Mouse (Mus musculus) natural killer cell, adult 2 months (primary cell): Measurements from ENCODE around the gene Clic6.
"Not testable (repeated sequence)": the region's sequence is repeated elsewhere in the genome, so short reads cannot be mapped to it uniquely, and the experiment has no call there.

Experiments
- DNase-seq, 2 experiments: peaks; one replicate each; pipeline ENCODE4 v3.0.0; 2022; ENCODE audit warnings: low spot score in 2 of 2

The Clic6 gene

DNA sequence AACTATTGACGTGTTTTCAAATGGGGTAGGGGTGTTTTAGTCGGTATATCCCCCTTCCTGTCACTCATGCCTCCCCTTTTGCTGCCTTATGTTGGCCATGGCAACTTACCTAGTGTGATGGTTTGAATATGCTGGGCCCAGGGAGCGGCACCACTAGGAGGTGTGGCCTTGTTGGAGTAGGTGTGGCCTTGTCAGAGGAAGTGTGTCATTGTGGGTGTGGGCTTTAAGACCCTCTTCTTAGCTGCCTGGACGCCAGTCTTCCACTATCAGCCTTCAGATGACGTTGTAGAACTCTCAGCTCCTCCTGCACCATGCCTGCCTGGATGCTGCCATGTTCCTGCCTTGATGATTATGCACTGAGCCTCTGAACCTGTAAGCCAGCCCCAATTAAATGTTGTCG is 14.8 kb upstream of the Clic6 start, which contains the start of gene Rcan1:
Gene Rcan1, minus strand, starts transcription at position 162 of the 400 bp plus-strand sequence.
- no peak for DNase-seq

DNA sequence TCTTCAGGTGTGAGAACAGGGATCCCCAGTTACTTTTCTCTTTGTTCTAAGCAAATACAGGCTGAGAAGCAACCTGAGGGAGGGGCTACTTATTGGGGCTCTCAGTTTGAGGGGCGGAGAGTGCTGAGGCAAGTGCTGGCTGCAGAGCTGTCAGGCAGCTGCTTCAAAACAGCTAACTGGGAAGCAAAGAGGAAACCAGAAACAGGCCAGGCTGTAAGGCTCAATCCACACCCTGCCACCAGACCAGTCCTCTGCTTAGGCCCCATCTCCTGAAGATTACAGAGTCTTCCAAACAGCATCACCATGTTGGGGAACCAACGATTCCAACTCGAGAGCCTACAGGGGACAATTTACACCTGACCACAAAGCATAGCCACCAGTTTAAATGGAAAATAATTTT is 12.6 kb upstream of the Clic6 start:
- no peak for DNase-seq

DNA sequence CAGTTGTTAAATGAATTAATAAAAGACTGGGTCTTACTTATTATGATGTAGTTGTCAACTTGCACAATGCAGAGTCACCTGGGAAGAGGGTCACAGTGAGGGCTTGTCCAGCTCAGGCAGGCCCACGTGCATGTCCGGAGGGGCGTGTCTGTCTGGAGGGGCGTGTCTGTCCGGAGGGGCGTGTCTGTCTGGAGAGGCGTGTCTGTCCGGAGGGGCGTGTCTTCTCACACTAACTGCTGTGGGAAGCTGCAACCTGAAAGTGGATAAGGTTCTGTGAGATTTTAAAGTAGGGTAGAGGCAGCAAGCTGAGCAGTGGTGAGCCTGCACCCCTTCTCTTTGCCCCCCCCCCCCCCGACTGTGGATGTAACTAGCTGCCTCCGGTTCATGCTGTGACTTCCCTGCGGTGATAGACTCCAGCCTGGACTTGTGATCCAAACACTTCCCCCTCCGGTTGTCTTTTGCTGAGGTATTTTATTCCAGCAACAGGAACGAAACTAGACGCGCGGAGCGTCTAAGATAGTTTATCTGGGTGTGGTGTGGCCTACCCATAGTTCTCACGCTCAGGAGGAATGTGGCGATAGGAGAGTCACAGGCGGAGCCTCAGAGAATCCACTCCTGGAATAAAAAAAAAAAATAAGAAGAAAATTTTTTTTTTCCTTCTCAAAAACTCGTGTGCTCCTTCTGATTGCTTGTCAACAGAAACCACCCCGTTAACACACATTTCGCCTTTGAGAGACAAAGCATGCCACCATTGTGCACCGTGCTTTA is 10.3 kb upstream of the Clic6 start:
- no peak for DNase-seq

DNA sequence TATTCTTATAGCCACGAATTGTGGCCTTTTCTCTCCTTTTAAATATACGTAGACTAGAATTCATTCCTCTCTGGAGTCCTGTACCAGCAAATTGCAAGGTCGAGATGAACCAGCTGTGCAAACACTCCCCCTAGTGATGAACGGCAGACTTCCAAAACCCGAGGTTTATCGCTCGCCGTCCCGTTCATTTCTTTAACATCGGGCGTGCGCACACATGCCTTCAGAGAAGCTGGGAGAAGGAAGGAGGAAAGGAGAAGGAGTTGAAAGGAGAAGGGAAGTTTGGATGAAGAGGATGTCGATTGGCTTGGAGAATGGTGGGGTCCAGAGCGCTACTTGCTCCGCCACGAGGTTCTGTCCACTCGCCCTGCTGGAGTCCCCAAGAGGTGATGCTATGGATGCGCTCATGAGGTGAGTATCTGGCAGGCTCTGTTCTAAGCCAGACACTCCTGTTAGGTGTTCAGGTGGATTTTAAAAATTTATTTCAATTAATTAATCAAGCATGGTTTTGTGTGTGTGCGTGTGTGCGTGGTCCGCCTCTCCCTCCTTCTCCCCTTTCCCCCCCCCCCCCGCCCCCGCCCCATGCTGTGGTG is 6.9 kb upstream of the Clic6 start:
- DNase-seq, result peak in 1 of 2 experiments; percentile 25

GRCm38 (mm10) chr16:92487086-92487485 is 1.6 kb downstream of the Clic6 start:
- no peak for DNase-seq

GRCm38 (mm10) chr16:92487489-92487888 is 2.0 kb downstream of the Clic6 start:
- peak; percentile 13 to 27 for DNase-seq

DNA sequence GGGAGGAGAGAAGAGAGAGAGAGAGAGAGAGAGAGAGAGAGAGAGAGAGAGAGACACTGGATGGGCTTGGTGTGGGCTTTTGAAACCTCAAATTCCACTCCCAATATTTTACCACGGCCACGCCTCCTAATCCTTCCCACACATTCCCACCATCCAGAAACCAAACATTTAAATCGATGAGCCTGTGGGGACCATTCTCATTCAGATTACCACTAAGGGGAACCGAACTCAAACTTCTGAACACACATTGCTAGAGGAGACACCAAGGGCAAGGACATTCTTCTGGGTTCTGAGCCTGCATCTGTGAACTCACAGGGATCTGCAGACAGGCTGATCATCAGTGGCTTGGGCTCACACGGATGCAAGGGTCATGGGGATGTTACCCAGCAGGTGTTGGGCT is 2.9 kb downstream of the Clic6 start:
- DNase-seq, result no peak

GRCm38 (mm10) chr16:92489356-92489755 is 3.8 kb downstream of the Clic6 start:
- DNase-seq, result no peak

DNA sequence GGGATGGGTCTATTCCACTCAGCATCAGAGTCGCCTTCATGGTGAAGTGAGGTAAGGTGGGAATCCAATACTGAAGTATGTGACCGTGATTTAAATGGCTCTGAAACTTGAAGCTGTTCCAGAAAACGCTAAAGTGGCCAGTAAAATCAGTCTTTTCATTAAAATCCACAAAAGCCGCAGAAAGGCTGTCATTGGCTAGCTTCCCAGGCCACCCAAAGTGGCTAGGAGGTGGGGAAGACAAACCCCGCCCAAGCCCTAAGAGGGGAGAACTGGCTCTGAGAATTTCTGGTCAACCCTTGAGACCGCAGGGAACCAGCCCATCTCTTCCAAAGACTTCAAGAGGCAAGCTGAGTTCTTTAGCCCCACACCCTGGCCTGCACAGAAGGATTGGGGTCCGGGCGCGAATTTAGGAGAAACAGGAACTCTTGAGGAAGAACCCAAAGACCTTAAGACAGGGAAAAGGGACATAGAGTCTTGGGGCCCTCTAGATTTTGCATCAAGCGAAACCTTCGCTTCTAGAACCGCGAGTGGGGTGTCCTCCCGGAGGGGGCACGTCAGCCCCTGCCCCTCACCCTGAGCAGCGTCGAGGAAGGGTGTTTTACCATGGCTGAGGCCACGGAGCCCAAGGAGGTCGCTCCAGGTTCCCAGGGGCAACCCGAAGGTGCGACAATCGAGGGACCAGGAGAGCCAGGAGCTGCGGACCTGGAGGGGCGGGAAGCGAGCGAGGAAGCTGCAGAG is 12.5 kb downstream of the Clic6 start:
- DNase-seq, result no peak

DNA sequence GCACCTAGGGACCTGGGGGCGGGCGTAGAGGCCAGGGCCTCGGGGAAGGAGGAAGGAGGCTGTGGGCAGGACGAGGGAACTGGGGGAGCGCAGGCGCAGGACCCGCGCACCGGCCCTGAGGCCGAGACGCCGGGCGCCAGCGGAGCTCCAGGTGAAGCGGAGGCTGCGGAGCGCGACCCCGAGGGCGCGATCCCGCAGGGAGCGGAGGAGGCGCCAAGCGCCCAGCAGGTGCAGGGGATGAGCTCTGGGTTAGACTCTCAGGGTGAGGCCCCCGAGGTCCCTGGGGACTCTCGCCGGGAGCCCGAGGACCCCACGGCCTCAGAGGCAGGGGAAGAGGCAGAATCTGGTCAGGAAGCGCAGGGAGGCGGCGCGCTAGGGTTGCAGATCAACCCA is 13.0 kb downstream of the Clic6 start:
- no peak for DNase-seq

DNA sequence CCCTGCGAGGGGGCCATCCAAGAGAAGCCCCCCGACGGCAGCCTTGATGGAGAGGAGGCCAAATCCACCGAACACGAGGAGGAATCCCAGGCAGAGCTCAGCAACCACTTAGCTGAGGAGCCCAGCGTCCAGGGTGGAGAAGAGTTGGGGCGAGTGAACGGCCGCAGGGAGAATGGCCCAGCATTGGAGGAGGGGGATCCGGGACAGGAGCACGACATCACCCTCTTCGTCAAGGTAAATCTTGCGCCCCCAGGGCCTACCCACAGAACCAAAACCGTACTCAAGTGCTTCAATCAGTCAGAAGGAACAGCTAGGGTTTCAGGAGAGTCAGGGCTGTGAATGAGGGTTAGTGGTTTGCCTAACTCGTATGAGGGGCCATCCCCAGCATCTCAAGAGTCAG is 13.8 kb downstream of the Clic6 start:
- no peak for DNase-seq

- DNase-seq, result no peak
Measured at GRCm38 (mm10) chr16:92500534-92500933, 15.0 kb downstream of the Clic6 start.

DNA sequence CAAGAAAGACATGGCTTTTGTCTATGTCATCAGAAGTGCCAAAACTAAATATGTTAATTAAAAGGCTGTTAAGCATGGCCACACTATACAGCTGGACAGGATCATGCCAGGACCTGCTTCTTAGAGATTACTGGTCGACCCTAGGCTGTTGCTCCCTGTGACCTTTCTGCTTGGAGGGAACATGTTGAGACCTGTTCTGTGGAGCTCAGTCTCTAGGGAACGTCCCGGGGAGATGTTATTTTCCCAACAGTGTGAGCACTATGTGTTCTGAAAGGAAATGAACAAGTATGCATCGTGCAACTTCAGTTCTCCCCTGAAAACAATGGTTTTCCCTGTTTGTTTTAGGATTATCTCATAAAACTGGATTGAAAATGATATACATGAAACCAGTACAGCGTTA is 17.6 kb downstream of the Clic6 start:
- no peak for DNase-seq

DNA sequence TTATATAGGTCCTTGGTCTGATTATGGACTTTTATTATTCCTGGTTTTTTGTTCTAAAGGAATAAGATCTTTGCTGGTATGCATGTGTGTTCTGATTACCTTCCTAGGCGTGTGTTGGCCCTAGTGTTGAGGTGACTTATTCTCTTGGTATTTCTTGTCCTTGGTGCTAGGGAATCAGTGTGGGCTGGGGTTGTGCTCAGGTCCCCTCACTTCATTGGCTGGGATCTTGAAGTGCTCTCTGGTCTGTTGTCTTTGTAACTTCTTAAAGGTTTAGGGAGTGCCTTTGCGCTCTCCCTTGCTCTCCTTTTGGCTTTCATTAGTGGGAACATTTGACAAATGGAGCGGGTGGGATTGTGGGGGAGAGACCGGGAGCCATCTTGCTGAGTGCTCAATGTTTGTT is 22.0 kb downstream of the Clic6 start:
- no peak for DNase-seq

- no peak for DNase-seq
Measured at GRCm38 (mm10) chr16:92510835-92511772, 25.6 kb downstream of the Clic6 start.

DNA sequence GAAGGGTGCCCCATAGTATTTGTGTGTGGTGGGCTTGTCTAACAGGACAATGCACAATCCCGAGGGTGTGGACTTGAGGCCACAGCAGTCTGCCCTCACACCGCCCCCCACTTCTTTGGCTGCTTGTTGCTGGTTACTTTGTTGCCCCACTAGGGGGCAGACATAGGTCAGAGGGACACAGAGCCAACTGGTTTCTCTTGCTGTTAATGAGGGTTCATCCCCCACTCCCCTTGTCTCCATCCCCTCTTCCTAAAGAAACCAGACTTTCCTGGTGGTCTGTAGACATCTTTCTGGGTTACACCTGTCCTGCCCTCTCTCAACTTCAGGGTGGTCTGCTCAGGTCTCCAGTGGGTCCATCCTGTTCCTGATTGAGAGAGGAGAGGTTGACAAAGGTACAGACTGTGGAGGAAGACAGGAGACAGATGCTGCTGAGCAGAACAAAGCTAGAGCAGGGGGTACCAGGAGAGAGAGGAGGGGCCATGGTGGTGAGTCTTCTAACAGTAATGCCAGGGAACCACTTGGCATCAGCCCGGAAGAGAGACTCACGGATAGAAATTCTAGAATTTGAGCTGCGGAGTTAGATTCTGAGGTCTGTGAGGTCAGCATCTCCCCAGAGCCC is 26.3 kb downstream of the Clic6 start:
- DNase-seq, result no peak

GRCm38 (mm10) chr16:92514896-92515295 is 29.4 kb downstream of the Clic6 start:
- DNase-seq, result not testable (repeated sequence)

DNA sequence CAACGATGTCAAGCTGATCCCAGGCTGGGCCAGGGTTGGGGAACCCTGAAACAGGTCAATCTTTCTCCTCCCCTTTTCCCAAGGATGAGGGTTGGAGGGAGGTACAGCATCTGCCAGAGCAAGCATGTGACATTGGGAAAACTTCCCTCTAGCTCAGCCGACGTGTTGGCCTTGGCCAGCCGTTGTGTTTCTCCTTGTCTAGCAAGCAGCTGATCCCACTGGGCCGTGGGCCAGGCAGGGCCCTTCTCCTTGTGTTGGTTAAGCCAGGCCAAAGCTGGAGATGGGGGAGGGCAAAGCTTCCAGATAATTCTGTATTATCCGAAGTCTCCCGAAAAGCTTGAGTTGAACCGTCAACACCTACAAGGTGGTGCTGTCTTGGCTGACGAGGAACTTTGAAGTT is 30.6 kb downstream of the Clic6 start:
- no peak for DNase-seq

DNA sequence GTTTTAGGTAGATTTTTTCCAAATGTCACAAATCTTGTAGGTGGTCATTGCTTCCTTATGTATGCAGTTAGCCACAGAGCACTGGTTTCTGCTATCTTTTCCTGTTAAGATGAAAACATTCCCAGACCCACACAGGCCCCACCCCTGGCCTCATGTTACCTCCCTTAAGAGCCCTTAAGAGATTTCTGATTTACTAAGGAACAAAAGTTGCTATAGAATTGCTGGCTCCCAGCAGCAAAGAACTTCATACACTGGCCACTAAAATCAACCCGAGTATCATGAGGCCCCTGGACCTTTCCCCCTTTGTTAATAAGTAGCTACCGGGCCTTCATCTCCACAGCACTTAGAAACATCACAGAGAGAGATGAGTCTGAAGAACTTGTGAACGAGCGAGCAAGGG is 33.2 kb downstream of the Clic6 start:
- no peak for DNase-seq

DNA sequence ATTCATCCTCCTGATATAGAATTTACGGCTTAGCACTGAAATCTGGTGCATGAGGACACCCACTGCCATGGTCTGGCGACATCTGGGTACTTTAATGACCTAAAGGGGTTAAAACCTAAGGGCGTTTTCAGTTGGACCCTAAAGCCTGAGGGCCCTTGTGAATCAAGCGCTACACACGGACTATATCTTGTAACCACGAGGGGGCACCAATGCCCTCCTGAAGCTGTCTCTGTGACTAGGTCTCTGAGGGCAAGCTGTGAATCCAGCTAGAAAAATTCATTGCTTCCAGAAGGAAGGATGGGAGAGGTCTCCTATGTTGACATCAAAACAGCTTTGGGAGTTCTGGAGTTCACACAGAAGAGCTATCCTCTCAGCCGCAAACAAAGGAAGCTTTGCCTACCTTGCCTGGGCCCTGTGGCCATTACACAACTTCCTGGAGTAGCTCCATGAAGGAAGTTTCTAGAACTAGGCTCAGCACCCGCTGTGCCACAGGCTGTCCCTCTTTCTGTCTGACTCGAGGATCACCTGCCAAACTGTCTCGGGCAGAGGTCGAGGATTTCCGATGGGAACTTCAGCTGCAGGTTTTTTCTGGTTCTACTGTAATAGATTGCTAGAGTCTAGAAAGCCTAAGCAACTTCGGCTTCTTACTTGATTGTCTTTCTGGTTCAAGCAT is 34.4 kb downstream of the Clic6 start:
- peak in 1 of 2 experiments; percentile 15 for DNase-seq

GRCm38 (mm10) chr16:92523351-92523750 is 37.8 kb downstream of the Clic6 start:
- no peak for DNase-seq
